Mouse (Mus musculus) small intestine, adult 2 months (tissue): ENCODE data around the gene Mtor. TPM values are rescaled to one million over a fixed set of nuclear protein-coding genes. Genes with fewer than 3 reads are reported as not detected.
A peak's percentile ranks its signal among the peaks of the same experiment; 100 is the strongest.

Source experiments
- H3K27ac ChIP-seq: fragments of 200-500 bp; 2 replicates; pipeline ENCODE4 v1.5.1; 2012; ENCODE audit warnings: low read depth, low read length, control low read depth, inconsistent platforms; ENCODE audit not compliant: insufficient read depth
- H3K27me3 ChIP-seq: fragments of 200-500 bp; 2 replicates; pipeline ENCODE4 v1.6.1; 2012; ENCODE audit warnings: mild to moderate bottlenecking, moderate library complexity, low read length, inconsistent platforms; ENCODE audit not compliant: control insufficient read depth, insufficient read depth
- H3K36me3 ChIP-seq: fragments of 200-500 bp; 2 replicates; pipeline ENCODE4 v1.6.1; 2012; ENCODE audit warnings: mild to moderate bottlenecking, low read length, control low read depth, inconsistent platforms; ENCODE audit not compliant: control insufficient read depth, insufficient read depth
- H3K4me1 ChIP-seq: fragments of 200-500 bp; 2 replicates; pipeline ENCODE4 v1.6.1; 2012; ENCODE audit warnings: low read length, inconsistent platforms, mixed read lengths; ENCODE audit not compliant: control insufficient read depth, insufficient read depth, insufficient read length
- H3K4me3 ChIP-seq: fragments of 200-500 bp; 2 replicates; pipeline ENCODE4 v1.5.1; 2012; ENCODE audit warnings: low read depth, mild to moderate bottlenecking, control low read depth, inconsistent platforms, low read length, moderate library complexity
- CTCF ChIP-seq: fragments of 200-500 bp; IDR thresholded peaks from 2 replicates; pipeline ENCODE4 v1.5.1; 2012; ENCODE audit warnings: low read depth, mild to moderate bottlenecking, control low read depth, inconsistent platforms, low read length, moderate library complexity, mixed read lengths; ENCODE audit not compliant: insufficient replicate concordance, insufficient read length; ENCODE audit errors: extremely low read depth
- POLR2A ChIP-seq: fragments of 200-500 bp; IDR thresholded peaks from 2 replicates; pipeline ENCODE4 v1.6.1; 2012; ENCODE audit warnings: low read depth, mild to moderate bottlenecking, control low read depth, inconsistent platforms, low read length, moderate library complexity
- WGBS: fragments of 180-500 bp; shearing (Covaris S2); methylation state at CpG from one replicate; pipeline ENCODE4 v1.1.7; 2018; 5-methylcytosine and 5-hydroxymethylcytosine counted together
- polyA plus RNA-seq: library from polyadenylated mRNA; depleted of rRNA; stranded (reverse); fragments of >200 nt; gene quantifications from 2 replicates; pipeline ENCODE4 v1.2.3, GENCODE M21; 2012

Gene Mtor
- polyA plus RNA-seq, 1 experiment = 16.0 TPM

DNA sequence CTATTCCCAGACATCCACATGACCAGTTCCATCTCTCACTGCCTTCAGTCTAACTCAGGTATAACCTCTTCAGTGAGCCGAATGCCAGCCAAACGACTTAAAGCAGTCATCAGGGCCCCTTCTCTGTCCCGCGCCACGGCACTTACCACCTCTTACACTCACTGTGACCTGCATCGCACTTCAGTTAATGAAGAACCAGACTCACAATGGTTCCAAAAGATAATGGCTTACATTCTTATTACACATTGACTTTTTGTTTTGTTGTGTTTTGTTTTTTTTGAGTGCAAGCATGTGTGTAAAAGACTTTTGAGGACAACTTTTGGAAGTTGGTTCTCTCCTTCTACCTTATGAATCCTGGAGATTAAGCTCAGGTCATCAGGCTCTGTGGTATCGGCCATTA, 5.8 kb upstream of the Mtor start:
- TF ChIP-seq CTCF = no peak
- 84% methylated on average over 7 of the region's 7 CpGs for WGBS
- H3K4me1 ChIP-seq = peaks cover 10% of the 10 kb centered on the region; the same call in 1 of the 2 replicates
- H3K4me3 ChIP-seq = no peak overlapping the region
- no peak overlapping the region for H3K27ac ChIP-seq
- no peaks in the 10 kb centered on the region for H3K36me3 ChIP-seq
- no peaks in the 10 kb centered on the region for H3K27me3 ChIP-seq

DNA sequence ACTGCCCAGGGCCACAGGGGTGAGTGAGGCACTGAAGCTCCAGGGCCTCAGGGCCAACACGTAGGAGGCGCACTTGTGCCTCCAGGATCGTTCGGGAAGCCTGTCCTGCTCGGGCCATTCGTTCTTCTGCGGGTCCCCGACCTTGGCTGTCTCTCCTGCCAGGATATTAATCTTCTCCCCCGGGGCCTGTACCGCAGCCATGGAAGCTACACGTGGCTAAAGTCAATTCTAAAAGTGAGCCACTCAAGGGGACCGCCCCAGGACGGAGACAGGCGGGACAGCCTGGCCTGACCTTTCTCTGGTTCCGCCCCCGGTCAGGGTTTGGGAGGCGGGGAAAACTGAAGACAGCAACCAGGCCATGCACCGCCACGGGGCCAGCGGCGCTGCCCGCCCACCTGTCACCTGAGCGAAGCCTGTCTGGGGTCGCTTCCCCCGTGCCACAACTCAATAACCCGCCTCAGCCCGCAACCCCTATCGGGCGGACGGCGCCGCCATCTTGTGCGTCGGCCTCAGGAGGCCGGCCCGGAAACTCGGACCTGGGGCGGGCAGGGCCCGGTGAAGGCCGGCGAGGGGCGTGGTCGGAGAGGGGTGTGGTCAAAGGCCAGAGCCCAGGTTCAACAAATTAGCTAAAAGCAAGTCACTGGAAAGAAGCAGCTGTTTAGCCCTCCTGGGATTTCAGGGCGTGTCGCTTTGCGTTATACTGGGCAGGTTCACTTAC, 4.0 kb upstream of the Mtor start, which contains the start of gene Ubiad1:
Ubiad1 (minus strand) TSS at position 522 of the 718 bp plus-strand sequence.
- no peaks in the 10 kb centered on the region for H3K27me3 ChIP-seq
- H3K36me3 ChIP-seq = no peaks in the 10 kb centered on the region
- H3K27ac ChIP-seq = peak within 1 kb of the TSS; percentile 82
- WGBS = under 1% methylated on average over 46 of the region's 46 CpGs
- H3K4me3 ChIP-seq = peak within 1 kb of the TSS; percentile 89
- peak; percentile 72; the same call in 1 of the 2 replicates for TF ChIP-seq POLR2A
- no peak for TF ChIP-seq CTCF
- H3K4me1 ChIP-seq = peaks cover 11% of the 10 kb centered on the region; the same call in 1 of the 2 replicates

DNA sequence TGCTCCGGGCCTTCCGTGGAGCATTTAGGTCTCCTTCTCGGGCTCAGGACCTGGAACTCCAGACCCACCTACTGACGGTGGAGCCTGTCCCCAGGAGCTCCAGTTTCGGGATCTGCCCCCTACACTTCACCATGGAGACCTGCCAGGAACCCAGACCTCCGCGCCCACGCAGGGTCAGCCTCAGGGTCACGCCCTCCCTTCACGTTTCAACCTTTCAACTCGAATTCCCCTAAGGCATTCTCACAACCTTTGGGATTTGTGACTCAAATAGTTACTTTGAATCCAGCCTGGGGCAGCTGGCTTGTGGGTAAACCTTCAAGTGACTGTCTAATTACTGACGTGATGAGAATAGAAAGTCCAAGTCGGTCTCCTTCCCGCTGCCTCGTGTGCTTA, 438 bp downstream of the Mtor start:
- Histone ChIP-seq H3K27ac (peak overlapping the region; percentile 8; the same call in 1 of the 2 replicates), H3K4me1 (peaks cover 5% of the 10 kb centered on the region; the same call in 1 of the 2 replicates), H3K4me3 (peak overlapping the region; percentile 83), H3K36me3 (peaks cover 11% of the 10 kb centered on the region), H3K27me3 (no peaks in the 10 kb centered on the region)
- no peak for TF ChIP-seq POLR2A
- TF ChIP-seq CTCF = no peak
- under 1% methylated on average over 15 of the region's 15 CpGs for WGBS

DNA sequence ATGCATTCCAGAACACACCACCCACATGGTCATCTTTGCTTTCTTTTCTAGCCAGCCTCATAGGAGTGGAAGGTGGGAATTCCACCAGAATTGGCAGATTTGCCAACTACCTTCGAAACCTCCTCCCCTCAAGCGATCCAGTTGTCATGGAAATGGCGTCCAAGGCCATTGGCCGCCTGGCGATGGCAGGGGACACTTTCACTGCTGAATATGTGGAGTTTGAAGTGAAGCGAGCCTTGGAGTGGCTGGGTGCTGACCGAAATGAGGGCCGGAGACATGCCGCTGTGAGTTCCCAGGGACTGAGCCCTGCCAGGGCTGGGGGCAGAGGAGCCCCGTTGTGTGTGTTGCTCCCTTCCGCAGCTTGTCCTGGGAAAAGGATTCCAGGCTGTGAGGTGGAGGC, 5.3 kb downstream of the Mtor start:
- Histone ChIP-seq H3K36me3 (peaks cover 53% of the 10 kb centered on the region), H3K27ac (no peak overlapping the region), H3K27me3 (no peaks in the 10 kb centered on the region), H3K4me3 (no peak overlapping the region), H3K4me1 (peaks cover 2% of the 10 kb centered on the region; the same call in 1 of the 2 replicates)
- WGBS = 96% methylated on average over 11 of the region's 11 CpGs
- TF ChIP-seq CTCF (no peak), POLR2A (no peak)

DNA sequence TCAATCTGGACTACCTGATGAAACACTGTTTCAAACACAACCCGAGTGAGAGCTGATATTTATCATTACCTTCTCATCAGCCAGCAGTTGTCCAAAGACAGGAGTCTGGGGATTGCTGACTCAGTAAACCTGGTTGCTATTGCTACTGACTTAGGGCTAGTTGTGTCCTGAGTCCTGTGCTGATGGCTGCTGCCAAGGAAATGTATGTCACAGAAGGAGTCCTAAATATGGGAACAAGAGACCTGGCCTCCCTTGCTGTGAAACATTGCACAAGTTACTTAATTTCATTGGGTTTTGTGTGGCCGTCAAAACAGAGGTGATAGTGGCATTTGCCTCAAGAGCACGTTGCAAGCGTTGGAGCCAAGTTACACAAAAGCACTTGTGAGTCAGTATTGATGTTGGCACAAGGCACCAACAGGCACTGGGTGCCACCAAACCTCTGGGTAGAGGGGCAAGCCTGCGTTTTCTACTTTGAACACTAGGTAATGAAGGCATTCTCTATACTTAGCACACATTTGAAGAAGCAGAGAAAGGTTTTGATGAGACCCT, 7.1 kb downstream of the Mtor start:
- TF ChIP-seq POLR2A (no peak), CTCF (no peak)
- 86% methylated on average over 5 of the region's 5 CpGs for WGBS
- no peak overlapping the region for H3K27ac ChIP-seq
- H3K4me1 ChIP-seq = no peaks in the 10 kb centered on the region
- peaks cover 66% of the 10 kb centered on the region for H3K36me3 ChIP-seq
- H3K4me3 ChIP-seq = no peak overlapping the region
- H3K27me3 ChIP-seq = no peaks in the 10 kb centered on the region

- Histone ChIP-seq H3K4me1 (no peaks in the 10 kb centered on the region), H3K36me3 (peaks cover 79% of the 10 kb centered on the region), H3K27ac (no peak overlapping the region), H3K4me3 (no peak overlapping the region), H3K27me3 (no peaks in the 10 kb centered on the region)
- 93% methylated on average over 12 of the region's 12 CpGs for WGBS
- TF ChIP-seq CTCF (no peak), POLR2A (no peak)
Observed at GRCm38 (mm10) chr4:148460656-148461284, 12.4 kb downstream of the Mtor start.

- Histone ChIP-seq H3K27me3 (no peaks in the 10 kb centered on the region), H3K27ac (no peak overlapping the region), H3K36me3 (peaks cover 81% of the 10 kb centered on the region), H3K4me3 (no peak overlapping the region), H3K4me1 (no peaks in the 10 kb centered on the region)
- 85% methylated on average over 4 of the region's 4 CpGs for WGBS
- no peak for TF ChIP-seq POLR2A
- no peak for TF ChIP-seq CTCF
Observed at GRCm38 (mm10) chr4:148461772-148462171, 13.4 kb downstream of the Mtor start.
